Mouse (Mus musculus): ENCODE results near the gene Wnt10a. TPM values are rescaled to one million over a fixed set of nuclear protein-coding genes. Genes with fewer than 3 reads are reported as not detected.
"Not testable (repeated sequence)": the region's sequence is repeated elsewhere in the genome, so short reads cannot be mapped to it uniquely, and the experiment has no call there.

Wnt10a gene
- polyA plus RNA-seq, 1 experiment from 2014 or later, result 9.0 TPM

- not testable (repeated sequence) for H3K36me3 ChIP-seq; ATAC-seq (ENCODE audit: insufficient number of reproducible peaks, low FRiP score, low TSS enrichment, low read depth); H3K27me3 ChIP-seq; H3K4me1 ChIP-seq; H3K27ac ChIP-seq; H3K4me2 ChIP-seq; H3K9ac ChIP-seq; H3K4me3 ChIP-seq; H3K9me3 ChIP-seq
- 99% methylated on average over 4 of the region's 4 CpGs for WGBS
These were observed 32.3 kb downstream of the Wnt10a start for GRCm38 (mm10) chr1:74823598-74823997.

GRCm38 (mm10) chr1:74824518-74825302 is 33.4 kb downstream of the Wnt10a start:
- H3K27ac ChIP-seq, result no peak overlapping the region
- WGBS, result 37% methylated on average over 14 of the region's 14 CpGs

DNA sequence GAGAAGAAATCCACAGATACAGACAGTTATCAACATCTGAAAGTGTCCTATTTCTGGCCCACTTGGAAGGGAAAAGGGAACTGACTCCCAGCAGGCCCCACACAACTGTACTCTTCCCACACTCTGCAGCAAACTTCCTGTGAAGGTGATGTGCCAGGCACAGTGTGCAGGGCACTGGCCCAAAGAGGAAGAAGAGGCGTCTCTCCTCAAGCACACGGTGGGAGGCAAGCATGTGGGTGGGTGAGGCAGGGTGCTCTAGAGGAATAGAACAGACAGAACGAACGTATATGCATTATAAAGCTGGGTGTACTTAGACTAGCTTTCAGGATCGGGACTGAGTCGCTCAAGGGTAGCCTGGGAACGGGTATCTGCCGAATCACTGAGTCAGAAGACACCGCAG is 38.7 kb downstream of the Wnt10a start:
- WGBS, result 81% methylated on average over 9 of the region's 9 CpGs
- Histone ChIP-seq H3K27me3 (no peaks in the 10 kb centered on the region; the same call in 1 of the 2 replicates), H3K9ac (no peak overlapping the region), H3K9me3 (no peaks in the 10 kb centered on the region), H3K36me3 (no peaks in the 10 kb centered on the region), H3K4me2 (no peak overlapping the region), H3K4me1 (no peaks in the 10 kb centered on the region), H3K4me3 (no peak overlapping the region), H3K27ac (no peak overlapping the region)
- no peak for ATAC-seq (ENCODE audit: insufficient number of reproducible peaks, low FRiP score, low TSS enrichment, low read depth)

More at GRCm38 (mm10) chr1:74824518-74825302, 33.4 kb downstream of the Wnt10a start:
- H3K4me3 ChIP-seq, result no peak overlapping the region
- ATAC-seq (ENCODE audit: insufficient number of reproducible peaks, low FRiP score, low TSS enrichment, low read depth), result no peak
- no peaks in the 10 kb centered on the region for H3K9me3 ChIP-seq
- H3K9ac ChIP-seq, result no peak overlapping the region
- no peak overlapping the region for H3K4me2 ChIP-seq
- H3K4me1 ChIP-seq, result no peaks in the 10 kb centered on the region
- no peaks in the 10 kb centered on the region for H3K27me3 ChIP-seq
- H3K36me3 ChIP-seq, result no peaks in the 10 kb centered on the region

- Histone ChIP-seq H3K9me3 (no peaks in the 10 kb centered on the region), H3K36me3 (no peaks in the 10 kb centered on the region), H3K27ac (no peak overlapping the region), H3K4me2 (no peak overlapping the region), H3K9ac (no peak overlapping the region), H3K4me3 (no peak overlapping the region), H3K4me1 (no peaks in the 10 kb centered on the region), H3K27me3 (no peaks in the 10 kb centered on the region; the same call in 1 of the 2 replicates)
- ATAC-seq (ENCODE audit: insufficient number of reproducible peaks, low FRiP score, low TSS enrichment, low read depth), result no peak
- 85% methylated on average over 3 of the region's 3 CpGs for WGBS
These were observed 41.9 kb downstream of the Wnt10a start for GRCm38 (mm10) chr1:74833255-74833654.

GRCm38 (mm10) chr1:74843090-74843489 is 51.8 kb downstream of the Wnt10a start:
- WGBS, result 76% methylated on average over 5 of the region's 5 CpGs
- H3K36me3 ChIP-seq, result no peaks in the 10 kb centered on the region
- no peak overlapping the region for H3K4me2 ChIP-seq
- H3K27me3 ChIP-seq, result peaks cover 13% of the 10 kb centered on the region; the same call in 1 of the 2 replicates
- H3K9me3 ChIP-seq, result no peaks in the 10 kb centered on the region
- ATAC-seq (ENCODE audit: insufficient number of reproducible peaks, low FRiP score, low TSS enrichment, low read depth), result no peak
- no peak overlapping the region for H3K4me3 ChIP-seq
- no peak overlapping the region for H3K27ac ChIP-seq
- H3K4me1 ChIP-seq, result no peaks in the 10 kb centered on the region
- H3K9ac ChIP-seq, result no peak overlapping the region

DNA sequence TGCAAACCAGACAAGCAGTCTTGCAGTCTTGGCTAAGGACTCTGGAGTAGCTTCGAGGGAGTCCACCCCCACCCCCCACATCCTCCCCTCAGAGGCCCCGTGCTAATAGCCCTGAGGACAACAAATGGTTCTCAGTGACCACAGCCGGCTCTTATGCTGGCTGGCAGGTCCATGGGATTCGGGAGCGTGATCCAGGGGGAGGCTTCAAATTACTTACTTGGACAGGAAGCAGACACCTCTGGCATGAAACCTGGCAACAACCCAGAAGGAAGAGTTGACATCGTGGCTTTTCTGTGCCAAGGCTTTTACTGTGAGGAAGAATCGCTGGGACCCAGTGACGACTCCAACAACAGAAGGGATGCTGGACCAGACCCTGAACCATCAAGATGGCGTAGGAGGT is 55.0 kb downstream of the Wnt10a start:
- no peak for ATAC-seq (ENCODE audit: insufficient number of reproducible peaks, low FRiP score, low TSS enrichment, low read depth)
- H3K4me3 ChIP-seq, result no peak overlapping the region
- no peak overlapping the region for H3K27ac ChIP-seq
- no peaks in the 10 kb centered on the region for H3K4me1 ChIP-seq
- no peak overlapping the region for H3K9ac ChIP-seq
- H3K9me3 ChIP-seq, result no peaks in the 10 kb centered on the region
- H3K36me3 ChIP-seq, result no peaks in the 10 kb centered on the region
- H3K4me2 ChIP-seq, result no peak overlapping the region
- peaks cover 26% of the 10 kb centered on the region for H3K27me3 ChIP-seq
- 29% methylated on average over 9 of the region's 9 CpGs for WGBS

GRCm38 (mm10) chr1:74848946-74849345 is 57.6 kb downstream of the Wnt10a start:
- no peak overlapping the region for H3K9ac ChIP-seq
- H3K9me3 ChIP-seq, result no peaks in the 10 kb centered on the region
- no peak overlapping the region for H3K4me3 ChIP-seq
- peaks cover 49% of the 10 kb centered on the region for H3K27me3 ChIP-seq
- no peak for ATAC-seq (ENCODE audit: insufficient number of reproducible peaks, low FRiP score, low TSS enrichment, low read depth)
- no peaks in the 10 kb centered on the region for H3K36me3 ChIP-seq
- WGBS, result 44% methylated on average over 5 of the region's 5 CpGs
- no peak overlapping the region for H3K4me2 ChIP-seq
- no peak overlapping the region for H3K27ac ChIP-seq
- H3K4me1 ChIP-seq, result no peaks in the 10 kb centered on the region

DNA sequence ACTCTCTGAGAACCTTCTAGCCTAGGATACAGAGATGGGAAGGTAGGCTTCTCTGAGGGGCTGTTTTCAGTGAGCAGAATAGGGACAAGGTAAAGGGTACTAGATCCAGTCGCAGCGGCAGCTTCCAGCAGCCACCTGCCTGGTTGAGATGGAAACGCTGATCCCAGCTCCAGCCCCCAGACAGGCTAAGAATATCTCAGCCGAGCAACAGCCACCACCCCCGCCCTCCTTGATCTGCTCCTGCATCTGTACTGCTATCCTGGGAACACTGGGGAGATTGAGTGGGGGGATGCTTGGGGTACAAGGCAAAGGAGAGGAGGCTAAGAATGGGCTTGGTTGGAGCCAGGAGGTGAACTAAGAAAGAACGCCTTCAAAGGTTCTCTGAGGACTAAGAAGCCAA is 58.9 kb downstream of the Wnt10a start:
- ATAC-seq (ENCODE audit: insufficient number of reproducible peaks, low FRiP score, low TSS enrichment, low read depth), result no peak
- Histone ChIP-seq H3K27me3 (peaks cover 60% of the 10 kb centered on the region), H3K36me3 (no peaks in the 10 kb centered on the region), H3K9ac (no peak overlapping the region), H3K4me2 (no peak overlapping the region), H3K27ac (no peak overlapping the region), H3K4me1 (peaks cover 10% of the 10 kb centered on the region), H3K9me3 (no peaks in the 10 kb centered on the region), H3K4me3 (no peak overlapping the region)
- 24% methylated on average over 6 of the region's 6 CpGs for WGBS

- Histone ChIP-seq H3K9me3 (no peaks in the 10 kb centered on the region), H3K4me2 (no peak overlapping the region), H3K36me3 (no peaks in the 10 kb centered on the region), H3K27ac (no peak overlapping the region), H3K4me1 (peaks cover 19% of the 10 kb centered on the region), H3K4me3 (no peak overlapping the region), H3K9ac (no peak overlapping the region), H3K27me3 (peaks cover 69% of the 10 kb centered on the region)
- no peak for ATAC-seq (ENCODE audit: insufficient number of reproducible peaks, low FRiP score, low TSS enrichment, low read depth)
- 20% methylated on average over 6 of the region's 6 CpGs for WGBS
These were observed 59.9 kb downstream of the Wnt10a start for GRCm38 (mm10) chr1:74851001-74851775.

Other genes starting within 250 kb of the Wnt10a start
- gene Plcd4, start 248.6 kb upstream of the Wnt10a start, polyA plus RNA-seq (2015; fragmentation: Nextera tagmentation; extraction: Ambion mirVana), result 0.92 and 1.6 TPM in 2 replicates
- gene Usp37, start 247.2 kb upstream of the Wnt10a start, polyA plus RNA-seq (2015; fragmentation: Nextera tagmentation; extraction: Ambion mirVana), result 26.3 and 30.5 TPM in 2 replicates
- 7.3 and 7.5 TPM in 2 replicates for gene Zfp142, start 203.3 kb upstream of the Wnt10a start, polyA plus RNA-seq (2015; fragmentation: Nextera tagmentation; extraction: Ambion mirVana)
- 14.0 and 16.4 TPM in 2 replicates for gene Bcs1l, start 203.2 kb upstream of the Wnt10a start, polyA plus RNA-seq (2015; fragmentation: Nextera tagmentation; extraction: Ambion mirVana)
- gene Rnf25, start 190.1 kb upstream of the Wnt10a start, polyA plus RNA-seq (2015; fragmentation: Nextera tagmentation; extraction: Ambion mirVana), result 40.7 and 41.0 TPM in 2 replicates
- gene Stk36, start 190.1 kb upstream of the Wnt10a start, polyA plus RNA-seq (2015; fragmentation: Nextera tagmentation; extraction: Ambion mirVana), result 5.4 and 6.5 TPM in 2 replicates
- gene Ttll4, start 129.8 kb upstream of the Wnt10a start, polyA plus RNA-seq (2015; fragmentation: Nextera tagmentation; extraction: Ambion mirVana), result 10.3 and 12.3 TPM in 2 replicates
- 9.7 and 10.5 TPM in 2 replicates for gene Cyp27a1, start 77.9 kb upstream of the Wnt10a start, polyA plus RNA-seq (2015; fragmentation: Nextera tagmentation; extraction: Ambion mirVana)
- 2.8 and 7.5 TPM in 2 replicates for gene Prkag3, start 42.3 kb upstream of the Wnt10a start, polyA plus RNA-seq (2015; fragmentation: Nextera tagmentation; extraction: Ambion mirVana)
- 49.5 and 53.6 TPM in 2 replicates for gene Wnt6, start 19.6 kb upstream of the Wnt10a start, polyA plus RNA-seq (2015; fragmentation: Nextera tagmentation; extraction: Ambion mirVana)
- not detected in 2 replicates for gene Cdk5r2, start 63.4 kb downstream of the Wnt10a start, polyA plus RNA-seq (2015; fragmentation: Nextera tagmentation; extraction: Ambion mirVana)
- 0.17 TPM in 1 of 2 replicates, not detected in the other for gene Fev, start 93.9 kb downstream of the Wnt10a start, polyA plus RNA-seq (2015; fragmentation: Nextera tagmentation; extraction: Ambion mirVana)
- 0.28 TPM in 1 of 2 replicates, not detected in the other for gene Cryba2, start 101.6 kb downstream of the Wnt10a start, polyA plus RNA-seq (2015; fragmentation: Nextera tagmentation; extraction: Ambion mirVana)
- not detected in 2 replicates for gene Cfap65, start 144.1 kb downstream of the Wnt10a start, polyA plus RNA-seq (2015; fragmentation: Nextera tagmentation; extraction: Ambion mirVana)
- gene Ihh, start 160.2 kb downstream of the Wnt10a start, polyA plus RNA-seq (2015; fragmentation: Nextera tagmentation; extraction: Ambion mirVana), result 4.8 and 8.2 TPM in 2 replicates